Mouse (Mus musculus): ENCODE measurements around the gene Aes. TPM values are rescaled to one million over a fixed set of nuclear protein-coding genes. Genes with fewer than 3 reads are reported as not detected.

Aes gene
- polyA plus RNA-seq, 2 experiments, result 134 to 139 TPM

- Histone ChIP-seq H3K9ac (replicated peaks) (no peak overlapping the region), H3K27ac (no peak overlapping the region), H3K27me3 (ENCODE audit: control insufficient read depth, insufficient read depth, low read length) (no peaks in the 10 kb centered on the region), H3K4me2 (ENCODE audit: low read depth) (no peak overlapping the region; the same call in 1 of the 2 replicates), H3K4me3 (ENCODE audit: insufficient read depth in 1 of 2, low read depth in 2 of 2, low read length in 2 of 2) (no peak overlapping the region), H3K36me3 (replicated peaks; ENCODE audit: control insufficient read depth, insufficient read depth, low read depth) (peaks cover 8% of the 10 kb centered on the region), H3K4me1 (replicated peaks; ENCODE audit: control insufficient read depth in 2 of 2, insufficient read depth in 2 of 2, low read length in 1 of 2) (peaks cover 21 to 36% of the 10 kb centered on the region in 2 experiments), H3K9me3 (ENCODE audit: control insufficient read depth, low read length) (no peaks in the 10 kb centered on the region)
- ATAC-seq (ENCODE audit: insufficient read depth), result no peak
- no peak for DNase-seq (ENCODE audit: low read depth in 3 of 3, low spot score in 3 of 3)
- TF ChIP-seq CTCF (IDR thresholded peaks at IDR 0.05; ENCODE audit: low read depth) (no peak), EP300 (IDR thresholded peaks at IDR 0.05; ENCODE audit: low read depth) (no peak)
- 69% methylated on average over 9 of the region's 9 CpGs for WGBS (ENCODE audit: insufficient replicate concordance)
Observed at GRCm38 (mm10) chr10:81569507-81570237, 10.4 kb downstream of the Aes start.

GRCm38 (mm10) chr10:81570238-81570800 lies 11.0 kb downstream of the Aes start:
- WGBS (ENCODE audit: insufficient replicate concordance), result 16% methylated on average over 8 of the region's 11 CpGs
- Histone ChIP-seq H3K36me3 (replicated peaks; ENCODE audit: control insufficient read depth, insufficient read depth, low read depth) (peaks cover 5% of the 10 kb centered on the region), H3K4me1 (replicated peaks; ENCODE audit: control insufficient read depth in 2 of 2, insufficient read depth in 2 of 2, low read length in 1 of 2) (peaks cover 23 to 37% of the 10 kb centered on the region in 2 experiments), H3K4me3 (ENCODE audit: insufficient read depth in 1 of 2, low read depth in 2 of 2, low read length in 2 of 2) (peak overlapping the region; percentile 70 to 85), H3K27me3 (ENCODE audit: control insufficient read depth, insufficient read depth, low read length) (peaks cover 3% of the 10 kb centered on the region), H3K4me2 (ENCODE audit: low read depth) (peak overlapping the region; percentile 99), H3K9ac (replicated peaks) (peak overlapping the region; percentile 69), H3K9me3 (ENCODE audit: control insufficient read depth, low read length) (no peaks in the 10 kb centered on the region), H3K27ac (no peak overlapping the region)
- DNase-seq (ENCODE audit: low read depth in 3 of 3, low spot score in 3 of 3) (no peak), ATAC-seq (ENCODE audit: insufficient read depth) (no peak)
- TF ChIP-seq EP300 (IDR thresholded peaks at IDR 0.05; ENCODE audit: low read depth), result no peak
- no peak for TF ChIP-seq CTCF (IDR thresholded peaks at IDR 0.05; ENCODE audit: low read depth)

GRCm38 (mm10) chr10:81570831-81571500 lies 11.7 kb downstream of the Aes start:
- peak overlapping the region; percentile 69 for H3K9ac ChIP-seq (replicated peaks)

GRCm38 (mm10) chr10:81571501-81571876 lies 12.2 kb downstream of the Aes start:
- Histone ChIP-seq H3K4me3 (ENCODE audit: insufficient read depth in 1 of 2, low read depth in 2 of 2, low read length in 2 of 2) (peak overlapping the region; percentile 70 to 85), H3K36me3 (replicated peaks; ENCODE audit: control insufficient read depth, insufficient read depth, low read depth) (no peaks in the 10 kb centered on the region), H3K9ac (replicated peaks) (peak overlapping the region; percentile 56), H3K27ac (peak overlapping the region; percentile 81), H3K4me1 (replicated peaks; ENCODE audit: control insufficient read depth in 2 of 2, insufficient read depth in 2 of 2, low read length in 1 of 2) (peaks cover 30 to 40% of the 10 kb centered on the region in 2 experiments), H3K9me3 (ENCODE audit: control insufficient read depth, low read length) (no peaks in the 10 kb centered on the region), H3K4me2 (ENCODE audit: low read depth) (peak overlapping the region; percentile 99), H3K27me3 (ENCODE audit: control insufficient read depth, insufficient read depth, low read length) (peaks cover 11% of the 10 kb centered on the region)
- DNase-seq (ENCODE audit: low read depth in 3 of 3, low spot score in 3 of 3) (peak; percentile 95 to 96 (median 96)), ATAC-seq (ENCODE audit: insufficient read depth) (peak; percentile 85)
- under 1% methylated on average over 18 of the region's 18 CpGs for WGBS (ENCODE audit: insufficient replicate concordance)
- TF ChIP-seq CTCF (IDR thresholded peaks at IDR 0.05; ENCODE audit: low read depth) (no peak), EP300 (IDR thresholded peaks at IDR 0.05; ENCODE audit: low read depth) (no peak)

More at GRCm38 (mm10) chr10:81570831-81571500, 11.7 kb downstream of the Aes start:
- peak overlapping the region; percentile 81 for H3K27ac ChIP-seq
- peaks cover 10% of the 10 kb centered on the region for H3K27me3 ChIP-seq (ENCODE audit: control insufficient read depth, insufficient read depth, low read length)
- DNase-seq (ENCODE audit: low read depth in 3 of 3, low spot score in 3 of 3), result peak; percentile 74 to 76 (median 74)
- TF ChIP-seq CTCF (IDR thresholded peaks at IDR 0.05; ENCODE audit: low read depth) (0 out of 2 replicates have a peak, but pooled peaks have one; percentile 14), EP300 (IDR thresholded peaks at IDR 0.05; ENCODE audit: low read depth) (no peak)
- ATAC-seq (ENCODE audit: insufficient read depth), result peak; percentile 32
- peak overlapping the region; percentile 70 to 85 for H3K4me3 ChIP-seq (ENCODE audit: insufficient read depth in 1 of 2, low read depth in 2 of 2, low read length in 2 of 2)
- peaks cover 3% of the 10 kb centered on the region; the same call in 1 of the 2 replicates for H3K36me3 ChIP-seq (replicated peaks; ENCODE audit: control insufficient read depth, insufficient read depth, low read depth)
- no peaks in the 10 kb centered on the region for H3K9me3 ChIP-seq (ENCODE audit: control insufficient read depth, low read length)
- H3K4me2 ChIP-seq (ENCODE audit: low read depth), result peak overlapping the region; percentile 99
- WGBS (ENCODE audit: insufficient replicate concordance), result 0% methylated on average over 34 of the region's 34 CpGs
- H3K4me1 ChIP-seq (replicated peaks; ENCODE audit: control insufficient read depth in 2 of 2, insufficient read depth in 2 of 2, low read length in 1 of 2), result peaks cover 30 to 40% of the 10 kb centered on the region in 2 experiments
